Mouse (Mus musculus): ENCODE results near the gene Mapkap1. TPM values are rescaled to one million over a fixed set of nuclear protein-coding genes. Genes with fewer than 3 reads are reported as not detected.
"Not testable (repeated sequence)": the region's sequence is repeated elsewhere in the genome, so short reads cannot be mapped to it uniquely, and the experiment has no call there.

The Mapkap1 gene
- polyA plus RNA-seq, 1 experiment from 2014 or later: 101 TPM

DNA sequence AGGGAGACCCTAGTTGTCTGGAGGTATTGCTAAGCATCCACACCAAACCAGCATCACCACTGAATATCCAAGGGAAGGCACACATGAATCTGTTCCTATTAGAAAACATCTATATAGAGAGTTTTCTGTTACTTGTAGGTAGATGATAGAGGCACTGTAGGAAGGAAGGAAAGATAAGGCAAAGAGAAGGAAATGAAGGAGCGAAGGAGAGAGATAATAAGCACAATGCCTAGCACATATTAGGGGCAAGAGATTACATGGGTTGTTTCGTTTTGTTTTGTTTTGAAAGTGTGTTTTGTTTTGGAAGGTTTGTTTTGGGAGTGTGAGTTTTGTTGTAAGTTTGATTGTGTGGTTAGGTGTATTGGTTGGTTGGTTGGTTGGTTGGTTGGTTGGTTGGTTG, 27.6 kb upstream of the Mapkap1 start:
- H3K4me2 ChIP-seq (replicated peaks): no peak overlapping the region
- H3K9me3 ChIP-seq: no peaks in the 10 kb centered on the region
- 98% methylated on average over 2 of the region's 2 CpGs for WGBS
- no peak overlapping the region for H3K4me3 ChIP-seq (replicated peaks)
- ATAC-seq: no peak
- H3K4me1 ChIP-seq (replicated peaks): peaks cover under 1% of the 10 kb centered on the region; the same call in 1 of the 2 replicates
- no peak overlapping the region for H3K9ac ChIP-seq (replicated peaks)
- no peaks in the 10 kb centered on the region for H3K27me3 ChIP-seq
- no peak overlapping the region for H3K27ac ChIP-seq
- H3K36me3 ChIP-seq: no peaks in the 10 kb centered on the region

- no peaks in the 10 kb centered on the region for H3K9me3 ChIP-seq
These were observed 7.0 kb upstream of the Mapkap1 start for GRCm38 (mm10) chr2:34399535-34399934.

DNA sequence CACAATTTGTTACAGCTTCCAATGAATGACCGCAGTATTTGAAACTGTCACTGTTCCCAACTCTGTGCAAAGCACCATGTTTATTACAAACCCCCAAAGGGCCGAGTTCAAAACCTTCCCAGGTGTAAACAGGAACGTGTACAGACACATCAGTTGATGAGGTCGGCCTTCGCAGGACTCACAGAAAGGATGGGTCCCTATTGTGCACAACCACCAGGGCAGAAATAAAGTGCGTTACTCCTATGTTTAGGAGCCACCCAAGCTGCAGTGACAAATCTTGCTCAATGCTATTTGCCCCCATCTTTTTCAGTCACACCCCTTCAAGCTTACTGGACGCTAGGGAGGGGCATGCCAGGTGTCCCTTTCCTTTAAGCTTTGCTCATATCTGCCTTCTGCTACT, 1.0 kb downstream of the Mapkap1 start:
- no peak for ATAC-seq
- Histone ChIP-seq H3K9me3 (no peaks in the 10 kb centered on the region), H3K4me1 (replicated peaks) (peaks cover 22% of the 10 kb centered on the region), H3K4me3 (replicated peaks) (peak overlapping the region; percentile 91), H3K36me3 (no peaks in the 10 kb centered on the region), H3K27ac (no peak overlapping the region), H3K4me2 (replicated peaks) (peak overlapping the region; percentile 88), H3K9ac (replicated peaks) (peak overlapping the region; percentile 89), H3K27me3 (no peaks in the 10 kb centered on the region)
- 40% methylated on average over 7 of the region's 7 CpGs for WGBS

More at GRCm38 (mm10) chr2:34399535-34399934, 7.0 kb upstream of the Mapkap1 start:
- no peak for ATAC-seq
- no peaks in the 10 kb centered on the region for H3K4me1 ChIP-seq (replicated peaks)
- no peaks in the 10 kb centered on the region for H3K27me3 ChIP-seq
- 45% methylated on average over 4 of the region's 4 CpGs for WGBS
- no peak overlapping the region for H3K4me2 ChIP-seq (replicated peaks)
- H3K27ac ChIP-seq: no peak overlapping the region
- H3K4me3 ChIP-seq (replicated peaks): no peak overlapping the region
- no peak overlapping the region for H3K9ac ChIP-seq (replicated peaks)
- no peaks in the 10 kb centered on the region for H3K36me3 ChIP-seq

- H3K9me3 ChIP-seq: no peaks in the 10 kb centered on the region
- WGBS: 94% methylated on average over 10 of the region's 10 CpGs
These were observed 1.8 kb downstream of the Mapkap1 start for GRCm38 (mm10) chr2:34408341-34408740.

GRCm38 (mm10) chr2:34409741-34410340, 3.3 kb downstream of the Mapkap1 start:
- Histone ChIP-seq H3K27ac (no peak overlapping the region), H3K36me3 (no peaks in the 10 kb centered on the region), H3K9ac (replicated peaks) (no peak overlapping the region), H3K27me3 (no peaks in the 10 kb centered on the region), H3K4me1 (replicated peaks) (peaks cover 22% of the 10 kb centered on the region), H3K9me3 (no peaks in the 10 kb centered on the region), H3K4me2 (replicated peaks) (no peak overlapping the region), H3K4me3 (replicated peaks) (no peak overlapping the region)
- WGBS: 91% methylated on average over 5 of the region's 5 CpGs
- no peak for ATAC-seq

More at GRCm38 (mm10) chr2:34408341-34408740, 1.8 kb downstream of the Mapkap1 start:
- Histone ChIP-seq H3K4me1 (replicated peaks) (peaks cover 22% of the 10 kb centered on the region), H3K27ac (no peak overlapping the region), H3K9ac (replicated peaks) (no peak overlapping the region), H3K4me3 (replicated peaks) (no peak overlapping the region), H3K27me3 (no peaks in the 10 kb centered on the region), H3K4me2 (replicated peaks) (0 out of 2 replicates have a peak overlapping the region, but pooled peaks have one; percentile 88), H3K36me3 (no peaks in the 10 kb centered on the region)
- ATAC-seq: no peak

DNA sequence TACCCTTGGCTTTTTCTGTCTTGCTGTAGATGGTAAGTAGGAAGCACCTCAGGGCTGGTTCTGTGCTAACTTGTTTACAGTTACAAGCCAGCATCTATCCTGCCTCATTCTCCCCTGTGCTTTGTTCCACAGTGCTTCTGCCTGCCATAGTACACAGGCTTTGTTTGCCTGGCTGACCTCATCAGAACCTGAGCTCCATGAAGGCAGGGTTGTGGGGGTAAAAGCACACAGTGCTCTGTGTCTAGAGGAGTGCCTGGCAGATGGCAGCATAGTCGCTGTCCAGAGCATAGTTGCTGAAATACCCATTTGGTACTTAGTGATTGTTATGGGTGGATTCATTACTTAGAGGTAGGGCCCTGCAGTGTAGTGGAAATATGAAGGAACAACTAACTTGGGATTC, 13.7 kb downstream of the Mapkap1 start:
- no peak overlapping the region for H3K9ac ChIP-seq (replicated peaks)
- peaks cover 6% of the 10 kb centered on the region; the same call in 1 of the 2 replicates for H3K36me3 ChIP-seq
- WGBS: 61% methylated on average over 1 of the region's 1 CpGs
- H3K9me3 ChIP-seq: no peaks in the 10 kb centered on the region
- no peaks in the 10 kb centered on the region for H3K4me1 ChIP-seq (replicated peaks)
- H3K27me3 ChIP-seq: no peaks in the 10 kb centered on the region
- no peak for ATAC-seq
- H3K27ac ChIP-seq: no peak overlapping the region
- H3K4me3 ChIP-seq (replicated peaks): no peak overlapping the region
- H3K4me2 ChIP-seq (replicated peaks): no peak overlapping the region

- Histone ChIP-seq H3K27ac (no peak overlapping the region), H3K4me3 (replicated peaks) (no peak overlapping the region), H3K4me1 (replicated peaks) (no peaks in the 10 kb centered on the region), H3K9ac (replicated peaks) (no peak overlapping the region), H3K36me3 (peaks cover 6% of the 10 kb centered on the region; the same call in 1 of the 2 replicates), H3K27me3 (no peaks in the 10 kb centered on the region), H3K9me3 (no peaks in the 10 kb centered on the region), H3K4me2 (replicated peaks) (no peak overlapping the region)
- no peak for ATAC-seq
- WGBS: 93% methylated on average over 3 of the region's 3 CpGs
These were observed 17.6 kb downstream of the Mapkap1 start for GRCm38 (mm10) chr2:34424186-34424585.

GRCm38 (mm10) chr2:34425573-34426223, 19.1 kb downstream of the Mapkap1 start:
- 0 out of 2 replicates have a peak, but pooled peaks cover 3% of the 10 kb centered on the region for H3K36me3 ChIP-seq
- WGBS: 85% methylated on average over 4 of the region's 4 CpGs
- no peak overlapping the region for H3K4me2 ChIP-seq (replicated peaks)
- H3K4me3 ChIP-seq (replicated peaks): no peak overlapping the region
- H3K4me1 ChIP-seq (replicated peaks): no peaks in the 10 kb centered on the region
- no peak for ATAC-seq
- H3K9ac ChIP-seq (replicated peaks): no peak overlapping the region
- H3K9me3 ChIP-seq: no peaks in the 10 kb centered on the region
- no peak overlapping the region for H3K27ac ChIP-seq
- H3K27me3 ChIP-seq: no peaks in the 10 kb centered on the region

- H3K36me3 ChIP-seq: peaks cover 11% of the 10 kb centered on the region
- H3K4me2 ChIP-seq (replicated peaks): no peak overlapping the region
- no peak overlapping the region for H3K4me3 ChIP-seq (replicated peaks)
- H3K9me3 ChIP-seq: no peaks in the 10 kb centered on the region
- no peak overlapping the region for H3K27ac ChIP-seq
- no peaks in the 10 kb centered on the region for H3K27me3 ChIP-seq
- 97% methylated on average over 8 of the region's 8 CpGs for WGBS
- ATAC-seq: no peak
- no peak overlapping the region for H3K9ac ChIP-seq (replicated peaks)
- H3K4me1 ChIP-seq (replicated peaks): no peaks in the 10 kb centered on the region
These were observed 24.1 kb downstream of the Mapkap1 start for GRCm38 (mm10) chr2:34430663-34431062.

GRCm38 (mm10) chr2:34431701-34432372, 25.3 kb downstream of the Mapkap1 start:
- no peak overlapping the region for H3K9ac ChIP-seq (replicated peaks)
- no peak overlapping the region for H3K4me3 ChIP-seq (replicated peaks)
- no peak overlapping the region for H3K27ac ChIP-seq
- no peaks in the 10 kb centered on the region for H3K4me1 ChIP-seq (replicated peaks)
- no peaks in the 10 kb centered on the region for H3K9me3 ChIP-seq
- WGBS: 96% methylated on average over 12 of the region's 12 CpGs
- no peak overlapping the region for H3K4me2 ChIP-seq (replicated peaks)
- no peaks in the 10 kb centered on the region for H3K27me3 ChIP-seq
- peaks cover 15% of the 10 kb centered on the region for H3K36me3 ChIP-seq
- ATAC-seq: no peak

DNA sequence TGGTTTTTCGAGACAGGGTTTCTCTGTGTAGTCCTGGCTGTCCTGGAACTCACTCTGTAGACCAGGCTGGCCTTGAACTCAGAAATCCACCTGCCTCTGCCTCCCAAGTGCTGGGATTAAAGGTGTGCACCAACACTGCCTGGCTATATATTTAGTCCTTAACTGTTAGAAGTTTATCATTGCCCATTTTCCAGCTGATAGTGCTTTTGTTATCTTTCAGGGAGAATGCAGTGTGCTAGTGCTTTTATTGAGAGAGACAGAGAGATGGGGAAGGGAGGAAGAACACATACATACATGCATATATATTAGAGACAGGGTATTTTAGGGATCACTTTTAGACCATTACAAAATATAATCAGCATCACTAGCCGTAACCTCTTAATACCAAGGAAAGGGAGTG, 26.3 kb downstream of the Mapkap1 start:
- not testable (repeated sequence) for H3K27me3 ChIP-seq; H3K9me3 ChIP-seq; H3K4me3 ChIP-seq (replicated peaks); ATAC-seq; H3K4me1 ChIP-seq (replicated peaks); H3K4me2 ChIP-seq (replicated peaks); H3K9ac ChIP-seq (replicated peaks); H3K27ac ChIP-seq
- 100% methylated on average over 1 of the region's 2 CpGs for WGBS
- H3K36me3 ChIP-seq: peaks cover 15% of the 10 kb centered on the region

- Histone ChIP-seq H3K27ac (no peak overlapping the region), H3K27me3 (no peaks in the 10 kb centered on the region), H3K4me2 (replicated peaks) (no peak overlapping the region), H3K4me3 (replicated peaks) (no peak overlapping the region), H3K36me3 (peaks cover 15% of the 10 kb centered on the region), H3K4me1 (replicated peaks) (no peaks in the 10 kb centered on the region), H3K9ac (replicated peaks) (no peak overlapping the region), H3K9me3 (no peaks in the 10 kb centered on the region)
- ATAC-seq: no peak
- 98% methylated on average over 3 of the region's 3 CpGs for WGBS
These were observed 29.8 kb downstream of the Mapkap1 start for GRCm38 (mm10) chr2:34436321-34436720.

All from midbrain, embryonic 13.5 days (tissue).